Mouse (Mus musculus) embryo, embryonic 10 days (tissue): ENCODE measurements at regions not wholly inside any gene's neighbourhood (a gene's known extent, or its start where the extent isn't known, plus 50 kb on each side); places are given as distances from the start of the nearest gene placed in this dataset.

Experiments used
- DNase-seq: peaks from one replicate; pipeline ENCODE4 v3.0.0-alpha.2; 2015; ENCODE audit warnings: low spot score

DNA sequence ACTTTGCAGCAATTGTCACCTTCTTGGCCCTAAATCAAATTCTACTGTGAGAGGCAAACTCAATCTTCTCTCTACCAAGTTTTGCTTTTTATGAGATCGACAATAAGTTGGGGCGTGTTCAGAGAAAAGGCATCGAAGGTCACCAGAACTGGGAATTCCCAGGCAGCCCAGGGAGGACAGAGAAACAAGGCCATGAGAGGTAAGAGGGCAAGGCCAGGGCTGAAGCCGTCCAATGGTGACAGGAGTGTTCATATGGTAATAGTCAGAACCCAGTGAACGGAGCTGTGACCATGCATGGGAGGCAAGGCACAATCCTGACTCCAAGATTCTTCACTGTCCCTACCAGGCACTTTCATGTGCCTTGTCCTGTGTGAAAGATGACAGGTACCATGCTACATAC, 130.8 kb upstream of the Zmiz1 start:
- DNase-seq = no peak

DNA sequence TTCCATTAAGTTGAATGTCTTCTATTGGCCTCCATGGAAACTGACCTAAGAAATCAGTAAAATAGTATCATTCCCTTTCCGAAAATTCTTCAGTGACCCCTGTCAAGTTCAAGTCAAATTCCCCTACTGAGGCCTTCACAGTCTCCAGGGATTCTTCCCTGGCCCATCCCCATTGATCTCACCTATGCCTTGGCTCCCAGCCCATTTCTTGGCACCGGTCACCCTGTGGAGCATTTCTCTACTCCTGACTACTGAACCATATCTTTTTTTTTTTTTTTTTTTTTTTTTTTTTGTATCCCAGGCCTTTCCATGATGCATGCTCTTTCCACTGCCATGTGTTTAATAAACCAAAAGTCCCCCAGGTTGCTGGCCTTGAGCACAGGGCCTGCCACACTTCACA, 124.8 kb upstream of the Zmiz1 start:
- no peak for DNase-seq

DNA sequence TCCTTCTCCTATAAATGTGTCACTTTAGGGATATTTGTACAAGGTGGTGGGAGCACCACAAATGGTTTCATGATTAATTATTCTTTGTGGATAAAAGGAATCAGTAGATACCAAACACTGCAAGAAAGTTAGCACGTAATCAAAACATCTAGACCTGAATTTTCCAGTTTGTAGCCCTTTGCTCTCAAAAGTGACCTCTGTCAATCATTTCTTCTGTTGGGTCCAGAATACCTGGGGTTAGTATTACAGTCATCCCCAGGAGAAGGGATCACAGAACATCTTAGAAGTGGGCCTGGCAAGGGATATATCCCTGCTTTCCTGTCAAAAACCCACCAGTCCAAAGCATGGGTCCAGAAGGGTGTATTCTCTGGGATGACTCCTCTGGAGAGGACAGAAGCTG, 122.1 kb upstream of the Zmiz1 start:
- DNase-seq = no peak

DNA sequence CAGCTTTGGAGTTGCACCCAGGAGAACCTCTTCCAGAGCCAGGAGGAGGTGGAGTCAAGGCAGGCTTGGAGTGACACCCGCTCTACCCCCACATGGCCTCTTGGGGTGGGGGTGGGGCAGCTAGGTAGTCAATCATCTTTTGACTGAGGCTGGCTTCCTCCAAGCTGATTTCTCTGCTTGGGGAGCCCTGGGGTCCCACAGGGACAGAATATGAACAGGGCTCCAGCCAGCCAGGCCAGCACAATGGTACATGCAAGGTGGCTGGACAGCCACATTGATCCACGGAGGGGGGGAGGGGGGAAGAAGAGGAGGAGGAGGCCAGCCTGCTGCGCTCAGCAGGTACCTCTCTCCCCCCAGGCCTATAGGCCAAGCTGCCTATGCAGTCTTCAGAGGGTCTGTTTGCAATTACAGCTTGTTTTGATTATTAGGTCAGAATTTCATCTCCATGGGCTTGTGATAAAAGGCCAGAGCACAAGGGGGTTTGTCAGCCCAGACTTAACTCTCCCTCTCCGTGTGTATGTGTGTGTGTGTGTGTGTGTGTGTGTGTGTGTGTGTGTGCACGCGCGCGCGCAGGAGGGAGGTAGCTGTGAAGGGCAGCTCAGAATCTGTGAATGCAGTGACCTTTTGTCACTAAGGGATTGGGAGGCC, 120.5 kb upstream of the Zmiz1 start:
- peak; percentile 60 for DNase-seq

DNA sequence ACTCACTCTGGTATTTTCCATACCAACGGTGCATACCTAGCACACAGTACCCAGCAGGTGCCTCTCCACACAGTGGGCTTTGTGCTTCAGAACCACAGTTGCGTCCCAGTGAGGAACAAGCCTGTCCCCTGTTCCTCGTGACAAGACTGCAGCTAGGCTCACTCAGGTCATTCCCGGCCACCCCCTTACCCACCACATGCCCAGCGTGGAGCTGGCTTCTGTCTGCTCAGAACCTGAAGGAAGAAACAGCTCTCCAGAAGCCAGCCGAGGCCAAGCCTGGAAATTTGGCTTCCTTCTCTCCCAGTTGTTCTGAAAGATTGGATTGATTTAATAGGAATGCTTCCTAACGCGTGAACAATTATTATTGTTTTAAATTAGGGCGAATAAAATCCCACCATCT, 118.1 kb upstream of the Zmiz1 start:
- DNase-seq = no peak

DNA sequence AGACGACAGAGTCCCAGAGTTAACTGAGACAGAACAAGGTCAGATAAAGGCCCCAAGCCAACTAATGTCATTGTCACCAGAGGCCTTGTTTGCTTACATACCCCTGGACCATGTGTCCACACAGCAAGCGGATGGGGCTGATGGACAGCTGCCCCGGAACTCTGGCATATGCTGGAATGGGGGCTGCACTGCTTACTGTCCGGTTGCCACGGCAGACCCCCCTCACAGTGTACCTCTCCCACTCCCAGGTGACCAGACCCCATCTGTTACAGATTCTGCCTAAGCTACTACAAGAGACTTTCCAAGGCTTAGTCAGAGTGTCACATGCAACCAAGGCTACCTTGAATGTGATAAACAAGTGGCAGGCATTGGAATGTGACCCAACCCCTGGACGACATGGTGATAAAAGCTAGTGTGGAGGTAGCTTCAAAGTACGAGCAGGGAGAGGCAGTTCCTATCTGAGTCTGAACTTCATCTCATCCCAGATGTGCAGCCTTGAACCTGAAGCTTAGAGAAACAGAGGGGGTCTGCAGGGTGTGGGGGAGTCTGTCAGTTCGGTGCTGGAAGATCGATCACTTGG, 117.0 kb upstream of the Zmiz1 start:
- DNase-seq = no peak

DNA sequence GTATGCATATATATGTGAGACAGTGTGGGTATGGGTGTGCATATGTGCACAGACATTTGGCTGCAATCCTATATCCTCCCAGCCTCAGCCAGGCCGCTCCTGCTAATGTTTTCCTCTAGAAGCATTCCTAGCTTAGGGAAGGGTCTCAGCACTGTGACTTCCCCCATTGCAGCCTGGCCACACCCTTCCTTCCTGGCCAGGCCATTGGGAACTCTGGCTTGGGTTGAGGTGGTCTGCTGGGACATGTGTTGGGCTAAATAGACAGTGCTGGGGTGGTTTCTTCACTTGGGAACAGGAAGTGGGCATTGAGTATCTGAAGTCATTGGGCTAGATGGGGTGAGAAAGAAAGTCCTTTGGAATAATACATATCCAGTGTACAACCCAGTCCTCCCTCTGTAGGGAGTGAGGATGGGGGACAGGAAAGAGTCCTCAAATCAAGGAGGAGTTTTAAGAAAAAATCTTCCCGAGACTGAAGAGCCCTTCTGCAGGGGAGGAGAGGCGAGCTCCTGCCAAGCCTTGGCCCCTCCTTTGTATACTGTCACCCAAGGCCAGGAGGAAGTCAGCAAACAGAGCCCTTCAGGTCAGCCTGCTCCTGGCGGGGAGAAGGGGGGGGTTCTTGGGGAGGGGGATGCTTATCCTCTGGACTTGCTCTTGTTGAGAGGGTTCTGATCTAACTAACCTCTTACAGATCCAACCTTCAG, 116.0 kb upstream of the Zmiz1 start:
- no peak for DNase-seq

DNA sequence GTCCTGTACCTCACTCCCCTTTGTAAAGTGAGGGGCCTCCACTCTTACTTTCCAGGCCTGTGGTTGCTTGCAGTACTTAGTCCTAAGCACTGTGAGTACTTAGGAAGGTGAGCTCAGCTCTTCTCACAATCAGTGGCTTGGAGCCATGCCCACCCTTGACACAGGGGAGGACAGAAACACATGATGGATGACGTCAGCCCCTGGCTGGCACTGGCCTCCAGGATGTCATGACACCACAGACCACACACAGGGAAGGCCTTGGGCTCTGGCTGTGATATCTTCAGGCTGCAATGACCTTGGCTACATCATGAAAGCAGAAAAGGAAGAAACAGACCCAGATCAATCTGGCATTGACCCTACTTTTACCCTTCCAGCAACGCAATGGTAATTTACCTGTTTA, 113.0 kb upstream of the Zmiz1 start:
- peak; percentile 50 for DNase-seq

DNA sequence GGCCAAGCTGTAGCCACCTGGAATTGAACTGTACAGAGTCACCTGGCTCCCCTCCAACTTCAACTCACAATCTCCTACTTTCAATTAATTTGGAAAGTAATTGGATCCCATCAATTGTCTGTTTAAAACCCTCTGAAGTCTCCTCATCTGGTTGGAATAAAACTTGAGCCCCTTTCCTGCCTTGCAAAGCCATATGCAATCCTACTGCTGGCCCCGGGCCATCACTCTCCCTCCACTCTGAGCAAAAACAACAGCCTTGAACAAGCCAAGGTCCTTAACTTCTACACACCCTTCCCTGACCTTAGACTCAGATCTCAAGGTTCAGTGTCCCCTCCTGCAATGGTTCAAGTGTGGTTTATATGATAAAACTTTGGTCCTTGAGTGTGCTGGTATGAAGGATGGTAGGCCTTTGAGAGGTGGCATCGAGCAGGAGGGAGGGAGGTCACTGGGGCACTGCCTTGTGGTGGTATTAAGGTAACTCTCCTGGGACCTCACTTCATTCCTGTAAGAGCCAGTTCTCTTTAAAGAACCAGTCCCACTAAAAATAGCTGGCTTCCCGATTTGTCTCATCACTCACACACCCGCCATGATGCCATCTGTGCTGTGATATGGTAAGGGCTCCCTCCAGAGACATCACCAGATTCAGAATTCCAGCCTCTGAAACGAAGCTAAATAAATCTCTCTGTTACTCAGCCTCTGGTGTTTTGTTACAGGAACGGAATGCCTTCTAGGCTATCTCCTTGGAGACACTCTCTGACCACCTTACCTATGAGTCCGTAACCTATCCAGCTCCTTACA, 112.0 kb upstream of the Zmiz1 start:
- DNase-seq = no peak

DNA sequence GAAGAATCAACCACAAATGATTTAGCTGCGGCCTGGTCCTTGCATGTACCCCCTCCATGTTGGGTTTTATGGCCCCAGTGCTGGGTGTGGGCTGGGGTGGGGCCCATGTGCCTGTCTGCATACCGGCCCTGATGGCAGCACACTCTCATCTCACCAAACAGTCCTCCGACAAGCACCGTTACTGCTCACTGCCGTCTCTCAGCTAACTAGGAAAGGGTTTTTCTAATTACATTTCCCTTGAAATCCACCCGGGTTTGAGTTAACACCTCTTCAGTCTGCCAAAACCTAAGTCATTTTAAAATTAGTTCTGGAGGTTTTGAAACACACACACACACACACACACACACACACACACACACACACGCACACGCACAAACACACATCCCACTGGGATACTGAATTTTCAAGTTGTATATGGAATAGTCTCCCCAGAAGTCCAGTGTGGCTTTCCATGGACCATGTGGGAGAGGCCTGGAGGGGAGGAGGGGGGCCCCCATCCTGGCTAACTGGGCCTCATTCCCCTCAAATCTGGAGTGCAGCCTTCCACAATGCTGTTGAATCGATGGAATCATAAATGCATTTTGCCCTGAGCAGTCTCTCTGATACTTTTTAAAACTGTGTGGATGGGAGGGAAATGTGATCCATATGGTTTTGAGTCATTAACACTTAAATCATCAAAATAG, 108.6 kb upstream of the Zmiz1 start:
- no peak for DNase-seq

DNA sequence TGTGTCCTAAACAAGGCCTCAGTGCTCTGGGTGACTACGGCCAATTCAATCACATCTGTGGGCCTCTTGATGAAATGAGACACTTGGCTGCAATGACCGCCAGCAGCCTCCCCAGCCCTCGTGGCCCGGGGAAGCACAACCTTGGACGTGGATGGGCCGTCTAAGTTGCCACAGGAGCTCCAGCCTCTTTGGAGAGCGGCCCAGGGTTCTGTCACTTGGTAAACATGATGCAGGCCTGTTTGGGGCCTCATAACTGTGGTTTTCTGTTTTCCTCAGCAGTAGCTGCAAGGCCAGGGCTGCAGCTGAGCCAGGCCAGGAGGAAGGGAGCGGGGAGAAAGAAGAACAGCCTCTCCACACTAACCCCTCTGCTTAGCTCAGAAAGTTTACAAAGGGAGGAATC, 105.2 kb upstream of the Zmiz1 start:
- DNase-seq = no peak

DNA sequence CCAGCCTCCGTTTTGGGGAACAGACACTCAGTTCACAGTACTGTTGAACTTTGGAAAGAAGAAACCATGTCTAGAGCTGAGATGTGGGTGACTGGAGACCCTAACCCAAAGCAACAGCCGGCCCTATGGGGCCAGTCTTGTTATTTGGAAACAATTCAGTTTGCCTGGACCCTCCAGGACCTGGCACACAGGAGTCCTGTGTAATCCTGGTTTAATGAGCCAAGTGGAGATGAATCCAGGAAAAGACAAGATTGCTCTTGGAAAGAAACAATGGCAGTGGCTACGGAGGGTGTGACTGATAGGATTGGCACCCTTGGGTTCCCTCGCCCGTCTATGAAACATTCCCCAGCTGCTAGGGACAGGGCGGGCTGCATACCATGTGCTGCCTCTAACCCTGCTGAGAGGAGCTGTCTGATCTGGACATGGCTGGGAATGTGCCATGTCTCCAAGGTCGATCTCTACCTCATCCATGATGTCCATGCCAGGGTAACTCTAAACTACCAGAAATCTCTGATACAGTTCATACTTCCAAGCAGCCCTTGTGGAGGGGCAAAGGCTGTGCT, 104.6 kb upstream of the Zmiz1 start:
- no peak for DNase-seq

DNA sequence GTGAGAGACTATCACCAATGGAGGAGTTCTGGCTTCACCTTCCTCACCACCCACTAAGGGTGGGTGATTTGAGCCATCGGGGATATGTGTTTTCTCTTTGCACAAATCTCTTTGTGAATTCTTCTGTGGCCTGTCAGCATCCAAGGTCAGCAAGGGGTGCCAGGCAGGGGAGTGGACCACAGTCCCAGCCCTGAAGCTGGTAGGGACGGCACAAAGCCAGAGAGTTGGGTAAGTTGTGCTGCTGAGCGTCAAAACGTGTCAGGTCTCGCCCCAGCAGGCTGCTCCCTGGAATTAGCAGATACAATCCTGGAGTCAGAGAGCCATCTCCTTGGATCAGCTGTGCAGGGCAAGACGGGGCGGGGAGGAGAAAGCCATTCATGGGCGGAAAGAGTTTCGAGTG, 101.2 kb upstream of the Zmiz1 start:
- DNase-seq = no peak

DNA sequence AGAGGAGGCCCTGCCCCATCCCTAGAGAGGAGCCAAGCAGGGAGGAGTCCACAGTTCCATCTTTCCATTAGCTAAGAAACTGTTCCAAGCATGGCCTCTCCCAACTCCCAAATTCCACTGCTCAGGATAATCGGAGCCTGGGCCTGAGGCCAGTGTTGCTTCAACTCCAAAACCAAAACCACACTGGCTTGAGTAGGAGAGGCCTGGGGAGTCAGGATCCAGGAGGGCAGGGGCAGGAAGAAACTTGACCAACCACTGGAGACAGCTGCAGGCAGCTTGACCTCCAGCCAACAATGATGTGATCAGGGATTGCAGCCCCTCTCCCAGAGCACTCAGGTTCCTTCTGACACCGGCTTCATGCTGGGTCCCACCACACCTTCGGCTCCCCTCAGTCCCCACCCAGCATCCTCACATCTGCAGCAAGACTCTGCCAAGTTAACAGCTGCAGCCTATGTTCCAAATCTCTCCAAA, 99.1 kb upstream of the Zmiz1 start:
- DNase-seq = no peak

DNA sequence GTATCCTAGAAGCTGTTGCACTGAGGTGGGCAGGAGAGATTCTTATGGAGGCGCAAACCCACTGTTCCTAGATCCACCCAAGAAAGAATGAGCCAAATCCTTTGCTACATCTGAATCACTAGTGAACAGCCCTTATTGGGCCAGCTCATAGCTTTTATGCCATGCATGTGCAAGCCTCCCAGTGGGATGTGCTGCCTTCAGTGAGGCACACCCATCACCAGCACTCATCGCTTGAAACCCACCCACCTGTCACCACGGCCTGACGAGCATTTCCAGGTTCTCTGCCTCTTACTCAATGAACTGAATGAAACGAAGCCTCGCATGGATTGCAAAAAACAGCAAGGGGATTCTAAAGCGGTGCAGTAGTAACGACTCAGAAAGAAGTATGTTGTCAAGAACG, 98.3 kb upstream of the Zmiz1 start:
- DNase-seq = no peak

DNA sequence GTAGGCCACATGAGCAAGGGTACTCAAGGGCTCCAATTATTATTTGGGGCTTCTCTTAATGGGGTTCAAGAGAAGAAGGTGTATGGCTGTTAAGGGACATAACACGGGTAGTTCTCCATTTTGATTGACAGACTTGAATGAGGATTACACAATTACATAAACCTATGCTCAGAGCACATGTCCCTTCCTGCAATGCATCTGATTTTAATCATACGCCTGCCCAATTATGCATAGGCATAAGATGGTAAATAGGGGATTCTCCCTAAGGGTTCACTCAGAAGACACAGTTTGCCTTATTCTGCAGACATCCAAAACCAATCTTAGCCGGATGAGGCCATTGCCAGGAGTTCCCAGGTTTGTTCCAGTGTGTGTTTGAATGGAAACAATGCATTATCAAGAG, 97.9 kb upstream of the Zmiz1 start:
- no peak for DNase-seq

DNA sequence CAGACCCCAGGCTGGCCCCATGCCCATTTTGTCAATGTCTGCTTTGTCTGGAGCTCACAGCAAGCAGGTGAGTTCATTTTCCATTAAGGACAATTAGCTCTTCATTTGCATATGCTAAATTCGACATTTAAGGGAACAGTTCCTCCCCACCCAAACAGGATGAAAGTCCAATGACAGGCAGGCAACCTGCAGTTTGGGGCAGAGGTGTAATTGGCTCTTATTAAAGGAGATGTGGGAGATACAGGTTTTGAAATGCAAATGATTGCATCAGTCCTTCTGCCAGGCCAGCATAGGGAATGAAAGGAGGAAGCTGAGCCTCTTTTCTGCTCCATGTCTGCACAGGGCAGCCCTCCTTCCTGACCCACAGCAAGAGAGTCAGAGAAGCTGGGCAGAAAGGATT, 96.2 kb upstream of the Zmiz1 start:
- no peak for DNase-seq

DNA sequence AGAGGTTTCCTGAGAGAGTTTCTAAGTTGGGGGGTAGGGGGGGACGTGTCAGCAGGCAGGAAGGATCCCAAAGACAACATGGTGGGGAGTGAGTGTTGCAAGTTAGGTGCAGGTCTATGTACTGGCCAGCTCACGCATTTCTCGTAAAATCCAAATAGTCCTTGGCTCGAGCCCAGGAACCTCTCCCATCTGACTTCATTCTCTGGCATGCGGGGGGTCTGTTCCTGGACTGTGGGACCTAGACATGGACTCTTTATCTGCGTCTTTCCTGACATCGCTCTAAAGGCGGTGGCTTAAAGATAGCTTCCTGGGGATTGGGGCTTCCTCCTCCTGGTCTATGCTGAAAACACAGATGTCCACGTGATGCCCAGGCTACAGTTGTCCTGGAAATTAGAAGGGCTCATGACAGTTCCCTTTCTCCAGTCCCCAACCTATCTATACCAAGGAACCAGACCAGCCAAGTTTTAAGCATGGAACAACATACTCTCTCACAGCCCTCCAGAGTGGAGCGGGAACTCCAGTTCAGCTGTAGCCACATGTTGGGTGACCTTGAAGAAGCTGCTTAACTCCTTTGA, 93.7 kb upstream of the Zmiz1 start:
- DNase-seq = no peak

DNA sequence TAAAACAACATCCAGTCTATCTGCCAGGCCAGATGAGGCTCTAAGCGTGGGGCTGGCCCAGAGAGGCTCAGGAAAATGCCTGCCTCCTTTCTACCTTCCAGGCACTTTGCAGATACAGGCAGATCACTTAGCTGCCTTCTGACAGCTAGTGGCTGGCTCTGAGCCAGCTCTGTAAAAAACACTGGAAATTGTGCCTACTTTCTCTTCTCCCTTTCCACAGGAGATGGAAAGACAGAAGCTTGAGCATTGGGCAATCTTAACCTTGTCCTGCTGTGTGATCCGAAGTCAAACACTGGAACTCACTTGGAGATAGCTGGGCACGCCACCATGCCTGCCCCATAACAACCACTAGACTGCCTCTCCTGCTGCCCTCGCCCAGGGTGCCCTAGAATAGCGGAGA, 93.0 kb upstream of the Zmiz1 start:
- no peak for DNase-seq

DNA sequence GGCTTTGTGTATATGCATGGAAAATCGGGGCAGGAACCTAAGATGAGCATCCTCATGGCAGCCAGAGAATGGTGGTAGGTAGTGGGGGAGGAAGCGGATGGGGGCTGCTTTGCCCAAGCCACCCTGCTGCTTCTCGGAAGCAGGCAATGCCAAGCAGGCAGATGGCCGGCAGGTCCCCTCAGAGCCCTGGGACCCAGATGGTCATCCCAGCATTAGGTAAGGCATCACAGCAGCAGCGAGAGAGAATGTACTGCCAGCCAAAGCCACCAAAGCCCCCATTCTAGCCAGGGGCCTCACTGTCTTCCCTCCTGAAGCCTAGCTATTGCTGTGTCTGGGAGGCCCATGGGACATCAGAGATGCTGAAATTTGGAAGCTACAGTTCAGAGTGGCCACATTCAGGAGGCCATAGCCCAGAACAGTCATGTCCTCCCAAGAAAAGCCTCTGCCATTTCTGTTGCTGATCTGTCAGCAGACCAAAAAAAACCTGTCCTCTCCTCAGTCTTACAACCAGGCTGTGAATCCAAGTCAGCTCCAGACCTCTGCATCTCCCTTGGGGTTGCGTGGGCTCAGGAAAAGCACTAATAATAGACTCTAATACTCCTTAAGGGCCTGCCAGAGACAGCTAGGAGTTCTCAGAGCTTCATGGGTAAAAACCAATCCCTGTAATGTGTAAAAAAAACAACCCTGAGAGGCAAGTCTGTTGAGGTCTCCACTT, 88.5 kb upstream of the Zmiz1 start:
- no peak for DNase-seq

DNA sequence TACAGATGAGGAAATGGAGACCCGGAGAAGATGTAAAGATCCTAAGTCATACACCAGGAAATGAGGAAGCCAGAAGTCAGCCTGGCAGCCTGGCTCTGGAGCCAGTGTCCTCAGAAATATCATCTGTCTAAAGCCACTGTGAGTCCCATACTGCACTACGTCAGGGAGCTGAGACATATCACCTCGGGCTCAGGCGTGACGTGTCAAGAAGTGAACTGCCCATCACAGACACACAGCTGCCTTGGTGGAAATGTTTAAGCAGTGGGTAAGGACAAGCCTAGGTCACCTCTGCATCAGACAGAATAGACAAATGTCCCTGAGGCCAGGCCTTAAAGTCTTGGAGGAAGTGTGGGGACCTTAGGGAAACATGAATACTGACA, 88.0 kb upstream of the Zmiz1 start:
- no peak for DNase-seq
